Mouse (Mus musculus) neural tube, embryonic 12.5 days (tissue): ENCODE results near the gene Txnrd2. TPM values are rescaled to one million over a fixed set of nuclear protein-coding genes. Genes with fewer than 3 reads are reported as not detected.

ENCODE experiments used
- ATAC-seq: fragments of 200-750 bp; cut with Nextera tagmentation; 2 replicates; pipeline ENCODE4 v1.8.0; 2017; ENCODE audit warnings: low read depth, mild to moderate bottlenecking, moderate TSS enrichment, moderate library complexity; ENCODE audit not compliant: low FRiP score
- H3K27ac ChIP-seq: fragments of 300-500 bp; sonication (generic); 2 replicates; pipeline ENCODE4 v1.5.1; 2016
- H3K27me3 ChIP-seq: fragments of 300-500 bp; sonication (generic); replicated peaks from 2 replicates; pipeline ENCODE4 v1.6.1; 2016; ENCODE audit warnings: mild to moderate bottlenecking
- H3K36me3 ChIP-seq: fragments of 300-500 bp; sonication (generic); 2 replicates; pipeline ENCODE4 v1.6.1; 2016; ENCODE audit warnings: mild to moderate bottlenecking
- H3K4me1 ChIP-seq: fragments of 300-500 bp; sonication (generic); 2 replicates; pipeline ENCODE4 v1.6.1; 2016
- H3K4me2 ChIP-seq: fragments of 300-500 bp; sonication (generic); replicated peaks from 2 replicates; pipeline ENCODE4 v1.6.1; 2016; ENCODE audit warnings: mild to moderate bottlenecking
- H3K4me3 ChIP-seq: fragments of 300-500 bp; sonication (generic); 2 replicates; pipeline ENCODE4 v1.5.1; 2016
- H3K9ac ChIP-seq: fragments of 300-500 bp; sonication (generic); 2 replicates; pipeline ENCODE4 v1.6.1; 2016; ENCODE audit warnings: mild to moderate bottlenecking
- H3K9me3 ChIP-seq: fragments of 300-500 bp; sonication (generic); 2 replicates; pipeline ENCODE4 v1.6.1; 2016; ENCODE audit warnings: mild to moderate bottlenecking
- WGBS: fragments of 180-500 bp; shearing (Covaris S2); methylation state at CpG from one replicate; pipeline ENCODE4 v1.1.7; 2016; 5-methylcytosine and 5-hydroxymethylcytosine counted together
- polyA plus RNA-seq: library from polyadenylated mRNA; unstranded; fragments of >200 nt; fragmentation: Nextera tagmentation; extraction: Ambion mirVana; gene quantifications from 2 replicates; pipeline ENCODE4 v1.2.1, GENCODE M21; 2016

Gene Txnrd2
- polyA plus RNA-seq: 20.5 and 24.8 TPM in 2 replicates

DNA sequence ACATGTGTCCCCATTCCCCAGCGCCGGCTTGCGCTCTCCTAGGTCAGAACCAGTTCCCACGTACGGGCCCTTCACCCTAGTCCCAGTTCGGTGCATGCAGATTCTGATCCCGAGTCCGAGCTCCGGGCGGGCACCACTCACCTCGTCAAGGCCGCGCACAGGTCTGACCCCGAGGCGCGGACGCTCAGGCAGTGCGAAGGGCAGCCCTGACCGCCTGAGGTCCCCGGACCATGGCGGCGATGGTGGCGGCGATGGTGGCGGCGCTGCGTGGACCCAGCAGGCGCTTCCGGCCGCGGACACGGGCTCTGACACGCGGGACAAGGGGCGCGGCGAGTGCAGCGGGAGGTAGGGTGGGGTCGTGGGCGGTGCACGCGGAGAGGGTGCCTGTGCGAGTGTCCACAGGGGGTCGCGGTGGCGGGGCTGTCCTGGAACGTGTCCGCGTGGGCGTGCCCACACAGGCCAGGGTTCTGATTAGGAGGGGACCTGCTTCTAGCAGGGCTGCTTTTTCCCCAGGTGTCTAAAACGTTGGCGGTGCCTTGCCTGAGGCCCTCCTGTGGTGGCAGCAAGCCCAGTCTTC, at the start of gene Txnrd2:
Txnrd2 (plus strand) TSS at position 170 of the 577 bp plus-strand sequence.
- H3K4me1 ChIP-seq: peaks cover 22% of the 10 kb centered on the region
- H3K9ac ChIP-seq: peak within 1 kb of the TSS; percentile 80
- no peak within 1 kb of the TSS for H3K27ac ChIP-seq
- H3K27me3 ChIP-seq: no peaks in the 10 kb centered on the region
- H3K4me3 ChIP-seq: peak within 1 kb of the TSS; percentile 77
- H3K4me2 ChIP-seq: peak within 1 kb of the TSS; percentile 83
- H3K9me3 ChIP-seq: no peaks in the 10 kb centered on the region
- ATAC-seq: peak; percentile 81
- H3K36me3 ChIP-seq: peaks cover 11% of the 10 kb centered on the region
- WGBS: under 1% methylated on average over 52 of the region's 52 CpGs

DNA sequence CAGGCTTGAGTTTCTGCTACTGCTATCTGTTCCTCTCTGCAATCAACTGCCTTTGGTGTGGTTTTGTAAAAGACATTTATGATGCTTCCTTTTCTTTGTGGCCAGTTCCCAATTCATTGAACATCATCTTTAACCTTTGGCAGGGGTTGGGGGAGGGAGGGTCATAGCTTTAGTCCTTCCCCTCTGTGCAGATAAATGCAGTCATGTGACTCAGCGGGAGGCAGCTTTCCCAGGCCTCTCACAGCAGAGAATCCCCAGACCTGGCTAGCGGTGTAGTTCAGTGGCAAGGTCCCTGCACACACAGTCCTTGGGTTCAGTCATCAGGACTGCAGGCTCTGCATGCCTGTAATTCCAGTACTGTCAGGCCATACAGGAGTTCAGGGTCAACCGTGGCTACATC, 49.0 kb upstream of the Txnrd2 start:
- no peak overlapping the region for H3K4me3 ChIP-seq
- no peak for ATAC-seq
- no peaks in the 10 kb centered on the region for H3K27me3 ChIP-seq
- no peaks in the 10 kb centered on the region for H3K9me3 ChIP-seq
- no peak overlapping the region for H3K9ac ChIP-seq
- no peaks in the 10 kb centered on the region for H3K36me3 ChIP-seq
- H3K27ac ChIP-seq: no peak overlapping the region
- H3K4me1 ChIP-seq: peaks cover 52% of the 10 kb centered on the region
- H3K4me2 ChIP-seq: no peak overlapping the region
- WGBS: 19% methylated on average over 3 of the region's 3 CpGs

DNA sequence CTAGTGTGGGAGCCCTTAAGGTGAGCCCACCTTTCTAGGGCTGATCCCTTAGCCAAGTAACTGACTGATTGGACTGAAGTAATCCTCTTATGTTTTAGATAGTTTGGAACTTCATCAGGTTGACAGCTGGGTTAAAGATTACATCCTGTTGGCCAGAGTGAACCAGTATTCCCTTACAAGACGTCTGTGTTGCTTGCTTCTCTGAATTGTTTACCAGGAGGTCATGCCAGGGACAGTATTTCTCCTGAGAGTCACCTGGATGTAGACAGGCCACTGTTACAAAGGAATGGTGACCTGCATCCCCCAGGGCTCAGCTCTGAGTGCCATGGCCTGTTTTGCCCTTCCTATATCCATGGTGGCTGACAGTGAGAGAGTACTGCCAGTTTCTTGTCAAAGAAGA, 47.7 kb upstream of the Txnrd2 start:
- ATAC-seq: no peak
- 41% methylated on average over 1 of the region's 1 CpGs for WGBS
- H3K4me3 ChIP-seq: no peak overlapping the region
- no peak overlapping the region for H3K9ac ChIP-seq
- no peaks in the 10 kb centered on the region for H3K9me3 ChIP-seq
- no peak overlapping the region for H3K27ac ChIP-seq
- no peaks in the 10 kb centered on the region for H3K36me3 ChIP-seq
- H3K27me3 ChIP-seq: no peaks in the 10 kb centered on the region
- peaks cover 65% of the 10 kb centered on the region for H3K4me1 ChIP-seq
- no peak overlapping the region for H3K4me2 ChIP-seq

DNA sequence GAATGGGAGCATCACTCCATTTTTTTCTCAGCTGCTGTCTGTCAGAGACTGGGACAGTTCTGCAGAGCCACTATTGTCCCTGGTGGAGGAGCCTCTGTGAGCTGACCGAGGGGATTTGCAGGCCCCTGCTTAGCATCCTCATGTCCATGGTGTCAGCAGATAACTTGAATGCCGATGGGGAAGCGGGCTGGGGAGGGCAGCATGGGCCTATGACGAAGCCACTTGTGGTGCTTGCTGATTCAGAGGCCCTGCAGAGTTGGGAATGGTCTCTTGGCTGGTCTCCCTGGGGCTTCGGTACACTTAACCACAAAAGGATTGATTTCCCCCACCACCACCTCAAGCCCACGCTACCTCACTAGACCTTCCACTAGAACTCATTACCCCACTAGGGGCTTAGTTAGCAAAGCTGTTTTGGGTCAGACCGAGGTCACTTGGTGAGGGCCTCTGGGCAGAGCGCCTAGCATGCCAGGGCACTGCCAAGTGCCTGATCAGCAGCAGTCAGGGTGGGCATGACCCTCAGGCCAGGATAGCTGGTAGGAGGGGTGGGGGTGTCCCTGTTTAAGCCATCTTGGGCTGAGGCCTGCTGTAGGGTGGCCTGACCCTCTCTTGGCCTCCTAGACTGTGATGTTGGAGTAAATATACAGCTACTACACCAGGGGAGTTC, 46.7 kb upstream of the Txnrd2 start:
- ATAC-seq: no peak
- Histone ChIP-seq H3K4me2 (0 out of 2 replicates have a peak overlapping the region, but pooled peaks have one; percentile 1), H3K4me1 (peaks cover 74% of the 10 kb centered on the region), H3K4me3 (no peak overlapping the region), H3K36me3 (no peaks in the 10 kb centered on the region), H3K27me3 (no peaks in the 10 kb centered on the region), H3K27ac (peak overlapping the region; percentile 88; the same call in 1 of the 2 replicates), H3K9me3 (no peaks in the 10 kb centered on the region), H3K9ac (no peak overlapping the region)
- 71% methylated on average over 8 of the region's 8 CpGs for WGBS

DNA sequence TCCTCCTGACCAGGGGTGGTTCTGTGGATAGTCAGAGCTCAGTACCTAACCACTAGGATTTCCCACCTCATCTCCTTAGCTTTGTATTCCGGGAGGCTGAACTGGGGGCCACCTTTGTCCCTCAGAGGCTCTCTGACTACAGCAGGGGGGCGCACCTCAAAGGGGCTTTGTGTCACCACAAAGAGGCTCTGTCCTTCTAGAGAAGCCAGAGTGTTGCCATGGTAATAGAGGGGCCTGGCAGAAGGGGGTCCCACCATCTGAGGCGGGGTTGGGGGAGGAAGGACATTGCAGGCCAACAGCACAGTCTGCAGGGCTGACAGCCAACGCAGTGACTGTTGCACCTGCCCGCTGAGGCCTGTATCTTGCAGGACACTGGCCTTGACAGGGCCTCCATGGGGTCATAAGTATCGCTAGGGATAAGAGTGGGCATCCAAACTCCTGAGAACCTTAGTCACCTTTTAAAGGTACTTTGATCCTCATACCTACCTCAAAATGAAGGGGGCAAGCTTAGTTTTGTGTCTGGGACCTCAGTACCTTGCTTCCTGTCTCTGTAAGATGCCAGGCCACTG, 45.6 kb upstream of the Txnrd2 start:
- WGBS: 9% methylated on average over 6 of the region's 6 CpGs
- no peaks in the 10 kb centered on the region for H3K36me3 ChIP-seq
- H3K4me3 ChIP-seq: no peak overlapping the region
- peak; percentile 91 for ATAC-seq
- H3K9ac ChIP-seq: 0 out of 2 replicates have a peak overlapping the region, but pooled peaks have one; percentile 13
- peaks cover 79% of the 10 kb centered on the region for H3K4me1 ChIP-seq
- H3K27ac ChIP-seq: peak overlapping the region; percentile 88
- 0 out of 2 replicates have a peak overlapping the region, but pooled peaks have one; percentile 14 for H3K4me2 ChIP-seq
- no peaks in the 10 kb centered on the region for H3K9me3 ChIP-seq
- H3K27me3 ChIP-seq: no peaks in the 10 kb centered on the region

DNA sequence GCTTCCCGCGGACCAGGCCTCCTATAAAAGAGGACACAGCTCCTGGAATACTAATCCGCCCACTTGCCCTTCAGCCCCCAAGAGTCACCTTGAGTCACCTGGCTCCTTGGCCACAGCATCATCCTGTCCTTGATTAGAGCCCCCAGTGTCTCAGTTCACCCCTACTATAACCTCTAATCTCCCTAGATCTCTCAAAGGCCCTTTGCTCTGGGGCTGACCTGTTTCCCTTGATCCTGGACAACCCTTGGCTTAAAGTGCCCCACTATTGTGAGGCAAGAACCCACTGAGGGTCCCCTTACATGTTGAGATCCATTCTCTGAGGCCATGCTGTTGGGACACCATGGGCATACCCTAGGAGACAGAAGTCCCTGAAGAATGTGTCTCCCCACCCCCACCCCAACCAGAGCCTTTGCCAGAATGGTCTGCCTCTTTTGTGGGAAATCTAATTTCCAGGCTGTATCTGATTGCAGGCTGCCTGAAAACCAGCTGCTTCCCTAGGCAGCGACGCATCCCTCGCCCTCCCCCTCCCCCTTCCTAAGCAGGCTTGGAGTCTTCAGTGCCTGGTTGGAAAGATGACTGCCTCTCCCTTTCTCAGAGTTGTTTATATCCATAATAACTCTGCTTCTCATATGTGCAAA, 44.4 kb upstream of the Txnrd2 start:
- no peak overlapping the region for H3K4me2 ChIP-seq
- H3K27ac ChIP-seq: peak overlapping the region; percentile 88
- no peaks in the 10 kb centered on the region for H3K27me3 ChIP-seq
- no peak overlapping the region for H3K4me3 ChIP-seq
- H3K36me3 ChIP-seq: no peaks in the 10 kb centered on the region
- 43% methylated on average over 6 of the region's 6 CpGs for WGBS
- peaks cover 78% of the 10 kb centered on the region for H3K4me1 ChIP-seq
- 0 out of 2 replicates have a peak overlapping the region, but pooled peaks have one; percentile 13 for H3K9ac ChIP-seq
- ATAC-seq: peak; percentile 54
- H3K9me3 ChIP-seq: no peaks in the 10 kb centered on the region

DNA sequence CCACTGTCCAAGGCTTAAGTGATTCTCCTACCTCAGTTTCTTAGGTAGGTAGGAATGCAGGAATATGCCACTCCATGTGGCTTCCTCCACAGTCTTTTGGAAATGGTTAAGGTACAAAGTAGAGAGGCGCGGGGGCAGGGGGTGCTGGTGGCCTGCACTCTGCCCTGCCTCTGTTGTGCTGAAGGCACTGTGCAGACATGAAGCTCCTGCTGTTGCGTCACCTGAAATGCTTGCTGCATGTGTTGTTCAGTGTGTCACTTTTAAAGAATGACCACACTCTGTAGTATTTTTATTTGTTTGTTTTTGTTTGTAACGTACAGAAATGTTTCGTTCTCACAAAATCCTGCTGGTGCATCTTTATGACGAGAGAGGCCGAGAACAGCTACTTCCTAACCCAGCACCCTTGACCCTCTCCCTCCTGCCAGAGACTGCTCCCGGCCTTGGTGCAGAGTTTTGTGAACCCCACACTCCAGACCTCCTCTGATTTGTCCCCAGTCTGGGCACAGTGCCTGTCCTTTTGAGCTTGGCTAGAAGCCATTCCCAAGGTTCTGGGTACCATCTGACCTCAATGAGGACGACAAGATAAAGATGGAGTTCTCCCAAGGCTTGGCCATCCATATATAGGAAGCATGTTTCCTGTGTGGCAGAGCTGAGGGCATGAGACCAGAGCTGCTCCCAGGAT, 43.0 kb upstream of the Txnrd2 start:
- Histone ChIP-seq H3K9me3 (no peaks in the 10 kb centered on the region), H3K36me3 (no peaks in the 10 kb centered on the region), H3K27me3 (no peaks in the 10 kb centered on the region), H3K4me1 (peaks cover 80% of the 10 kb centered on the region), H3K4me3 (no peak overlapping the region), H3K4me2 (no peak overlapping the region), H3K9ac (no peak overlapping the region), H3K27ac (no peak overlapping the region)
- WGBS: 82% methylated on average over 9 of the region's 9 CpGs
- ATAC-seq: no peak

DNA sequence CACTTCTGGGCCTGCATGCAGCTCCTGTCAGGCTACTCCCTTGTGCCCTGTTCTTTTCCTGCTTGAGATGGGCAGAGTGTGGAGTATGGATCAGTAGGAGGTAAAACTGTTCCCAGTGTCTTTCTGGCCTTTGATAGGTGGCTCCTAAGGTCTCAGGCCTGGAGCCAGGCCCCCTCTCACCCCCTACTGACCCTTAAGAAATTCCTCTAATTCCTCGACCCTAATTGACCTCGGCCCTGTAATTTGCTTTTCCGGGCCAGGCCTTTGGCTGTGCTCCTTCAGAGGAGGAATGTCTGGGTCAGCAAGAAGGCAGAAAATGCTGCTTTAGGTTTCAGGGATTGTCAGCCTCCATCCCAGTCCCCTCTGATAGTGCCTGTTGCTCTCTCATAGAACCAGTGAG, 42.4 kb upstream of the Txnrd2 start:
- Histone ChIP-seq H3K27me3 (no peaks in the 10 kb centered on the region), H3K9ac (no peak overlapping the region), H3K36me3 (no peaks in the 10 kb centered on the region), H3K27ac (peak overlapping the region; percentile 12; the same call in 1 of the 2 replicates), H3K4me3 (no peak overlapping the region), H3K4me2 (no peak overlapping the region), H3K4me1 (peaks cover 80% of the 10 kb centered on the region), H3K9me3 (no peaks in the 10 kb centered on the region)
- 10% methylated on average over 3 of the region's 3 CpGs for WGBS
- no peak for ATAC-seq

DNA sequence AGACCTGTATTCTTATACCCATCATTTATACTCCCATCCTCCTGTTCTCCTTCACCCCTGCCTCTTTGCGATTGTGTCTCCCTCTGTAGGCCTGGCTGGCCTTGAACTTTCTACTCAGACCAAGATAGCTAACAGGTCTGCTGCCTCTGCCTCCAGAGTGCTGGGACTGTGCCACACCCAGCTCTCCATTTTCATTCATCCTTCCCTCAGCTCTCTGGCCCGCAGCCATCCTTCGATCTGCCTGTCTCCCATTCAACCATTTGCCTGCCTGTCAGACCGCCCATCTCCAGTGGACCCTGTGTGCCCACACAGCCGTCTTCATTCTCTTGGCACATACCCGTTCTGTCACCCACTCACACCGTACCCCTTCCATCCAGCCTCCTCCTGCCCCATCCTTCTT, 42.0 kb upstream of the Txnrd2 start:
- Histone ChIP-seq H3K4me3 (no peak overlapping the region), H3K4me1 (peaks cover 80% of the 10 kb centered on the region), H3K9ac (no peak overlapping the region), H3K27me3 (no peaks in the 10 kb centered on the region), H3K27ac (peak overlapping the region; percentile 12; the same call in 1 of the 2 replicates), H3K4me2 (no peak overlapping the region), H3K36me3 (no peaks in the 10 kb centered on the region), H3K9me3 (no peaks in the 10 kb centered on the region)
- ATAC-seq: no peak
- 74% methylated on average over 7 of the region's 7 CpGs for WGBS

DNA sequence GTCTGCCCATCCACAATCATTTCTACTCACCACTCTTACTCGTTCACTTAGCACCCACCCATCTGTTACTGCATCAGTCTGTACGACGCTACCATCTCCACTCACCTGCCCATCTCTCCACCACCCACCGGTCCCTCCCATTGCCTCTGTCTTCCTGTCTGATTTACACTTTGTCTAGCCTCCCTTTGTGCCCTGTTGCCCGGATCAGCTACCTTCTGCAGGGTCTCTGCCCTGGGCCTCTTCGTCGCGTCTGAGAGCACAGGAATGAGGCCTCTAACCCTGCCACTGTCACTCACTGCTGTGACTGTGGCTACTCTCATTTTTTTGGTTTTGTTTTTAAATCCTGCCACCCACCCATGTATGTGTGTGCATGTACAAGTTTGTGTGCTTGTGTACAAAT, 41.5 kb upstream of the Txnrd2 start:
- Histone ChIP-seq H3K4me1 (peaks cover 78% of the 10 kb centered on the region), H3K9me3 (no peaks in the 10 kb centered on the region), H3K27me3 (no peaks in the 10 kb centered on the region), H3K9ac (no peak overlapping the region), H3K4me2 (no peak overlapping the region), H3K36me3 (no peaks in the 10 kb centered on the region), H3K4me3 (no peak overlapping the region), H3K27ac (no peak overlapping the region)
- no peak for ATAC-seq
- 64% methylated on average over 8 of the region's 8 CpGs for WGBS

DNA sequence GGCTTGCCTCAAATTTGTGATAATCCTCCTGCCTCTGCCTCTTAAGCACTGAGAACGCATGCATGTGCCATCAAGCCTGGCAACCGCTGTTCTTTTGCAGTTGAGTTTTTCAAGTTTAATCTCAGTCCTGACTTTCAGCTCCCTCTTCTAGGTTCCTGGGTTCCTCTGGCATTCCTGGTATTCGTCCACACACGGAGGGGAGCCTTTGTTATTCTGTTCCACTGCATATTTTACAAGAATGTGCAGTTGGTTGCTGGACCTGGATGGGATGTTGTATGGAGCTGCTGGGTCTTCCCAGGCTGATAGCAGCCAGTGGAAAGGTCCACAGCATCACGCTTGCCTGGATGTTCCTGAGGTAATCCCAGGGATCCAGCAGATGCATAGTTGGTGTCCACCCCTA, 40.8 kb upstream of the Txnrd2 start:
- ATAC-seq: no peak
- no peak overlapping the region for H3K4me2 ChIP-seq
- H3K4me1 ChIP-seq: peaks cover 71% of the 10 kb centered on the region
- no peak overlapping the region for H3K4me3 ChIP-seq
- no peaks in the 10 kb centered on the region for H3K27me3 ChIP-seq
- 67% methylated on average over 5 of the region's 5 CpGs for WGBS
- H3K9ac ChIP-seq: no peak overlapping the region
- H3K27ac ChIP-seq: no peak overlapping the region
- no peaks in the 10 kb centered on the region for H3K36me3 ChIP-seq
- H3K9me3 ChIP-seq: no peaks in the 10 kb centered on the region

DNA sequence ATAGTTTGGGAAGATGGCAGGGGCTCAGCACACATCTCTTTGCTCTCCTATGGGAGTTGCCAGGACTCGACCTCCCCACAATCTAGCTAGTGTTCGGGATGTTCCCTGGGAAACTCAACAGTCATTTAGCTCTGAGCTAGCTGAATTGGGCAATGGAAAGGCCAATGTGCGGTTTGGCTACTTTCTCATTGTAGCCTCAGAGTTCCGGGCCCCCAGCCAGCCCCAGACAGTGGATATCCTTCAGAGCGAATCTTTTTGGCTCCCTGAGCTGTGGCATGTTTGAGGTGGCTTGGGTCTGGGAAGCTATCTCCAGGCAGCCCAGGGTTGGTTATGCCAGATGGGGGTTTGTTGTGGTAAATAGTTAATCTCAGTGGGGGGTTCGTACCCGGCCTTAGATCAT, 39.7 kb upstream of the Txnrd2 start:
- H3K9ac ChIP-seq: no peak overlapping the region
- H3K36me3 ChIP-seq: no peaks in the 10 kb centered on the region
- 82% methylated on average over 7 of the region's 7 CpGs for WGBS
- no peak for ATAC-seq
- no peak overlapping the region for H3K4me3 ChIP-seq
- no peak overlapping the region for H3K27ac ChIP-seq
- no peak overlapping the region for H3K4me2 ChIP-seq
- no peaks in the 10 kb centered on the region for H3K27me3 ChIP-seq
- H3K4me1 ChIP-seq: peaks cover 61% of the 10 kb centered on the region
- H3K9me3 ChIP-seq: no peaks in the 10 kb centered on the region
